Mouse (Mus musculus) hindbrain, embryonic 13.5 days (tissue): ENCODE data around the gene Notch3. TPM values are rescaled to one million over a fixed set of nuclear protein-coding genes. Genes with fewer than 3 reads are reported as not detected.
A peak's percentile ranks its signal among the peaks of the same experiment; 100 is the strongest.
"Not testable (repeated sequence)": the region's sequence is repeated elsewhere in the genome, so short reads cannot be mapped to it uniquely, and the experiment has no call there.

Source experiments
- ATAC-seq: fragments of 200-750 bp; cut with Nextera tagmentation; 2 replicates; pipeline ENCODE4 v1.8.0; 2017; ENCODE audit warnings: moderate TSS enrichment; ENCODE audit not compliant: low FRiP score
- H3K27ac ChIP-seq: fragments of 300-500 bp; sonication (generic); 2 replicates; pipeline ENCODE4 v1.5.1; 2015; ENCODE audit warnings: inconsistent platforms, mild to moderate bottlenecking, moderate library complexity
- H3K27me3 ChIP-seq: fragments of 300-500 bp; sonication (generic); 2 replicates; pipeline ENCODE4 v1.6.1; 2015; ENCODE audit warnings: mild to moderate bottlenecking, inconsistent platforms
- H3K36me3 ChIP-seq: fragments of 300-500 bp; sonication (generic); 2 replicates; pipeline ENCODE4 v1.6.1; 2015; ENCODE audit warnings: mild to moderate bottlenecking, inconsistent platforms
- H3K4me1 ChIP-seq: fragments of 300-500 bp; sonication (generic); replicated peaks from 2 replicates; pipeline ENCODE4 v1.6.1; 2015; ENCODE audit warnings: inconsistent platforms
- H3K4me2 ChIP-seq: fragments of 300-500 bp; sonication (generic); 2 replicates; pipeline ENCODE4 v1.6.1; 2015; ENCODE audit warnings: inconsistent platforms, mild to moderate bottlenecking, moderate library complexity
- H3K4me3 ChIP-seq: fragments of 300-500 bp; sonication (generic); 2 replicates; pipeline ENCODE4 v1.5.1; 2015; ENCODE audit warnings: mild to moderate bottlenecking, inconsistent platforms
- H3K9ac ChIP-seq: fragments of 300-500 bp; sonication (generic); 2 replicates; pipeline ENCODE4 v1.6.1; 2015; ENCODE audit warnings: mild to moderate bottlenecking, inconsistent platforms
- H3K9me3 ChIP-seq: fragments of 300-500 bp; sonication (generic); 2 replicates; pipeline ENCODE4 v1.6.1; 2016; ENCODE audit warnings: inconsistent platforms
- WGBS: fragments of 180-500 bp; shearing (Covaris S2); methylation state at CpG from one replicate; pipeline ENCODE4 v1.1.7; 2015; 5-methylcytosine and 5-hydroxymethylcytosine counted together
- polyA plus RNA-seq: library from polyadenylated mRNA; unstranded; fragments of >200 nt; fragmentation: Nextera tagmentation; extraction: Ambion mirVana; gene quantifications from 2 replicates; pipeline ENCODE4 v1.2.1, GENCODE M21; 2015

The Notch3 gene
- 8.2 and 8.6 TPM in 2 replicates for polyA plus RNA-seq

DNA sequence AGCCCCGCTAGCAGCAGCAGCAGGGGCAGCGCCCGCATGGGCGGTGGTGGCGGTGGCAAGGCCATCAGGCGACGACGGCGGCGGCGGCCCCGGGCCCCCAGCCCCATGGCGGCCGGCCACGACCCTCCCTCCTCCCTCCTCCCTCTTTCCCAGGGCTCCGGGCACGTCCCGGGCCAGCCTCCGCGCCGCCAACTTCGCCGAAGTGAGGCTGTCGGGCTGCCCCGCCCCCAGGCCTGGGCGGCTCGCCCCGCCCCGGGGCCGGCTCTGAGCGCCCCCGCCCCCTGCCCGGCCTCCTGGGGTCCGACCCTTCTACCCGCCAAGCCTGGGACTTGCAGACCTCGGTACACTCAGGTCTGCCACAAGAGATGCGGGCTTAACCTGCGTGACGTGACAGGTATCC, at the start of gene Notch3:
Notch3 (minus strand) TSS at position 166 of the 400 bp plus-strand sequence.
- WGBS: under 1% methylated on average over 22 of the region's 39 CpGs
- Histone ChIP-seq H3K9ac (peak within 1 kb of the TSS; percentile 79), H3K27ac (peak within 1 kb of the TSS; percentile 91), H3K4me2 (peak within 1 kb of the TSS; percentile 85), H3K36me3 (no peaks in the 10 kb centered on the region), H3K4me3 (peak within 1 kb of the TSS; percentile 54), H3K9me3 (no peaks in the 10 kb centered on the region), H3K27me3 (no peaks in the 10 kb centered on the region), H3K4me1 (peaks cover 49% of the 10 kb centered on the region)
- peak; percentile 15; the same call in 1 of the 2 replicates for ATAC-seq

DNA sequence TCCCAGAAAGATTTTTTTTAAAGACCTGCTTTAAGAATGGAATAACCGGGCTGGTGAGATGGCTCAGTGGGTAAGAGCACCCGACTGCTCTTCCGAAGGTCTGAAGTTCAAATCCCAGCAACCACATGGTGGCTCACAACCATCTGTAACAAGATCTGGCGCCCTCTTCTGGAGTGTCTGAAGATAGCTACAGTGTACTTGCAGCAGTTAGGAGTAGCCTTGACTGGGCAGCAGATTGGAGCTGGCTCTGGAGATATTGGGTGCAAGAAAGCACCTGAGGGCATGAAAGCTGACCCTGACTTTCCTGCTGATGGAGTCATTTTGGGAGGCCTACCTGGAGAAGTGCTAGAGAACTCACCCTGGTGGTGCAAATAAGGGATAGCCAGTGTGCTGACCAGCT, 48.9 kb upstream of the Notch3 start:
- H3K4me2 ChIP-seq, H3K27ac ChIP-seq, H3K9ac ChIP-seq, H3K4me3 ChIP-seq, H3K4me1 ChIP-seq, H3K27me3 ChIP-seq, ATAC-seq, H3K9me3 ChIP-seq: not testable (repeated sequence)
- WGBS: 73% methylated on average over 4 of the region's 4 CpGs
- H3K36me3 ChIP-seq: peaks cover 85% of the 10 kb centered on the region

DNA sequence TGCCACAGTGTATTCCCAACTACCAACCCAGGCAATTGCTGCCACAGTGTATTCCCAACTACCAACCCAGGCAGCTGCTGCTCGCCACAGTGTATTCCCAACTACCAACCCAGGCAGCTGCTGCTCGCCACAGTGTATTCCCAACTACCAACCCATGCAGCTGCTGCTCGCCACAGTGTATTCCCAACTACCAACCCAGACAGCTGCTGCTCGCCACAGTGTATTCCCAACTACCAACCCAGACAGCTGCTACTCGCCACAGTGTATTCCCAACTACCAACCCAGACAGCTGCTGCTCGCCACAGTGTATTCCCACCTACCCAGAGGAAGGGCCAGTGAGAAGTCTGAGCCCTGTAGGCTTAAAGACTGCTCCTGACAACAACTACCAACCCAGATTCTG, 44.9 kb upstream of the Notch3 start:
- not testable (repeated sequence) for H3K27me3 ChIP-seq, H3K4me3 ChIP-seq, H3K27ac ChIP-seq, H3K9ac ChIP-seq, H3K9me3 ChIP-seq, ATAC-seq, H3K4me2 ChIP-seq
- H3K36me3 ChIP-seq: peaks cover 95% of the 10 kb centered on the region
- 0 out of 2 replicates have a peak, but pooled peaks cover 19% of the 10 kb centered on the region for H3K4me1 ChIP-seq
- WGBS: 91% methylated on average over 6 of the region's 6 CpGs

DNA sequence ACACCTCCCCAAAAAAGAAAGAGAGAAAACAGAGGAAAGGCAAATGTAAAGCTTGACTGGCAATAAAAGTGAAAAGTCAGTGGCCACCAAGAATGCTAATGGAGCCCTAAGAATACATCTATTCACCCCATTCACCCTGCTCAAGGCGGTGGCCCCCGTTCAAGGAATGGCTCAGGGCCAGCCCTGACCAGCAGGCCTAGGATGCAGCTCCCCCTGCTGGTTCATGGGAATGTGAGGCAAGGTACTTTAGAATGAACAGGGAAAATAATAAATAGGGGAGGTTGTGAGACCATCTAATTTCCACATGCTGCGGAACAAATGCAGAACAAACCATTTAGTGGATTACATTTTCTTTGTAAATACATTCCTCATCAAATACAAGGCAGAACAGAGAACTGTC, 43.1 kb upstream of the Notch3 start:
- peak; percentile 73 for ATAC-seq
- peak overlapping the region; percentile 40; the same call in 1 of the 2 replicates for H3K27ac ChIP-seq

GRCm38 (mm10) chr17:32209144-32209543, 42.5 kb upstream of the Notch3 start:
- peak overlapping the region; percentile 19; the same call in 1 of the 2 replicates for H3K9ac ChIP-seq
- H3K9me3 ChIP-seq: no peaks in the 10 kb centered on the region
- WGBS: 69% methylated on average over 6 of the region's 6 CpGs
- 0 out of 2 replicates have a peak, but pooled peaks cover 19% of the 10 kb centered on the region for H3K4me1 ChIP-seq
- no peak overlapping the region for H3K4me2 ChIP-seq
- peaks cover 95% of the 10 kb centered on the region for H3K36me3 ChIP-seq
- H3K27ac ChIP-seq: peak overlapping the region; percentile 40
- H3K27me3 ChIP-seq: no peaks in the 10 kb centered on the region
- ATAC-seq: no peak
- no peak overlapping the region for H3K4me3 ChIP-seq

More for the DNA sequence above, 43.1 kb upstream of the Notch3 start:
- Histone ChIP-seq H3K36me3 (peaks cover 95% of the 10 kb centered on the region), H3K9ac (no peak overlapping the region; the same call in 1 of the 2 replicates), H3K27me3 (no peaks in the 10 kb centered on the region), H3K9me3 (no peaks in the 10 kb centered on the region), H3K4me1 (0 out of 2 replicates have a peak, but pooled peaks cover 19% of the 10 kb centered on the region), H3K4me3 (no peak overlapping the region), H3K4me2 (no peak overlapping the region)
- WGBS: 30% methylated on average over 3 of the region's 3 CpGs

DNA sequence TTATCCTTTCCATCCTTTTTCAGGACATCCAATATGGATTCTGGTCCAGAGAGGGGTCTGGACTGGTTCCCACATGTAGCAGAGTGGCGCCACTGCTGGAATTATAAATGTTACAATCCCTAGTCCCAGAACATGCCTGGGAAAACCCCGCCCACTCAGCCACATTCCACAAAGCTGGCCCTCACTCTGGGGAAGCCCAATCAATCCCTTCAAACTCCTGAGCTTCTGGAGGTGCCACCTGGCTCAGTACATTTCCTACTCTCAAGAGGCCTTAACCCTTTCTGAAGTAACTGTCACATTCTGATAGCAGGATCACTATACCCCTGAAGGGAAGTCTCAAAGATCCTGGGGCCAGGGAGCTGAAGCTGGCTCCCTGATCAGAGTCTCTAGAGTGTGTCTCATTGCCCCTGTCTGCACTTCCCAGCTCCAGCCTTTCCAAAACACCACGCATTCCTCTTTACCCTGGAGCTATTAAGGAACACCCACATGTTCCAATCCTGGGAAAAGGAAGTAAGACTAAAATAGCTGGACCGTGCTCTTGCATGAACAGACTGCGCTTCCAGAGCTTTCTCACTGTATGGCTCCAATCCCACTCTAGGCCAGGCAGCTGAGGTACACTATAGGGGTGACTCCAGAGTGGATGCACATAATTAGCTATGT, 41.1 kb upstream of the Notch3 start:
- H3K27ac ChIP-seq: peak overlapping the region; percentile 46

DNA sequence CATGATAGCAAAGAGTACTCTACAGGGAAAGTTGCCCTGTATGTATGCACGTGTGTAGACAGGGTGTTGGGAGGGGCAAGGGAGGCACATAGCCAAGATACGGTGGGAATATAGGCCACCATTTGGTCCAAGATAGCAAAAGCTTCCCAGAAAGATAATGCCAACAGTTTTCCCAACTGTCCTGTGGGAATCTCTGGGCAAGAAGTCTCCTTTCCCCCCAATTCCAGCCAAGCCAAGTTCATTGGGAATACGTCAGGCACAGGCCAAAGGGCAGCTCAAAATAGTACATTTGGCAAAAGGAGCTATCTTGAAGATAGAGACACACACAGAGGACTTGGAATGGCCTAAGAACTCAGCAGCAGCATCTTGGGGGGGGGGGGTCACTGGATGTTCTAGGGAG, 38.7 kb upstream of the Notch3 start:
- Histone ChIP-seq H3K27me3 (no peaks in the 10 kb centered on the region), H3K36me3 (peaks cover 97% of the 10 kb centered on the region), H3K4me2 (no peak overlapping the region), H3K9me3 (no peaks in the 10 kb centered on the region), H3K4me3 (no peak overlapping the region), H3K9ac (no peak overlapping the region), H3K4me1 (0 out of 2 replicates have a peak, but pooled peaks cover 15% of the 10 kb centered on the region), H3K27ac (no peak overlapping the region)
- ATAC-seq: no peak
- 91% methylated on average over 3 of the region's 3 CpGs for WGBS

More for the DNA sequence above, 41.1 kb upstream of the Notch3 start:
- Histone ChIP-seq H3K27me3 (no peaks in the 10 kb centered on the region), H3K9me3 (no peaks in the 10 kb centered on the region), H3K4me1 (0 out of 2 replicates have a peak, but pooled peaks cover 19% of the 10 kb centered on the region), H3K36me3 (peaks cover 95% of the 10 kb centered on the region), H3K4me2 (no peak overlapping the region), H3K9ac (no peak overlapping the region), H3K4me3 (no peak overlapping the region)
- 80% methylated on average over 5 of the region's 5 CpGs for WGBS
- no peak for ATAC-seq

- Histone ChIP-seq H3K9me3 (no peaks in the 10 kb centered on the region), H3K4me3 (no peak overlapping the region), H3K4me2 (no peak overlapping the region), H3K27me3 (no peaks in the 10 kb centered on the region), H3K4me1 (no peaks in the 10 kb centered on the region), H3K27ac (no peak overlapping the region), H3K36me3 (peaks cover 97% of the 10 kb centered on the region), H3K9ac (no peak overlapping the region)
- 95% methylated on average over 3 of the region's 3 CpGs for WGBS
- no peak for ATAC-seq
Measured at GRCm38 (mm10) chr17:32202972-32203371, 36.3 kb upstream of the Notch3 start.

- Histone ChIP-seq H3K4me3 (no peak overlapping the region), H3K36me3 (peaks cover 98% of the 10 kb centered on the region), H3K9ac (no peak overlapping the region), H3K4me1 (no peaks in the 10 kb centered on the region), H3K4me2 (no peak overlapping the region), H3K27ac (no peak overlapping the region), H3K27me3 (no peaks in the 10 kb centered on the region), H3K9me3 (no peaks in the 10 kb centered on the region)
- WGBS: 66% methylated on average over 4 of the region's 5 CpGs
- no peak for ATAC-seq
Measured at GRCm38 (mm10) chr17:32201086-32201485, 34.4 kb upstream of the Notch3 start.

DNA sequence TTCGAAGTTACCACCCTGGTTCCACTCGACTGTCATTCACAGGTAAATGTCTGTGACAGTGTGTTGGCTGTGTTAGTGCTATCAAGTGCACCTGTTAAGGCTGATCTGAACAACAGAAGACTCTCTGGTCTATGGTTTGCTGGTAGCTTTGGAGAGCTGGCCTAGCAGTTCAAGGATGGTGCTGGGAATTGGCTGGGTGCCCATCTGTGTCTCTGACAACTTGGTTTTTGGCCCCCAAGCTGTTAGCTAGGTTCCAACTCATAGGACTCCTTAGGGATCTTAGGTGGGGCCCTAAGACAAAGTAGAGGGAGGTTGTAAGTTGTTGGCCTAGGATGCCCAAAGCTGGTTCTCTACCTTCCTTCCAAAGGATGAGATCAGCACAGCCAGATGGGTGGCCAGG, 33.1 kb upstream of the Notch3 start:
- H3K27me3 ChIP-seq: no peaks in the 10 kb centered on the region
- WGBS: 94% methylated on average over 2 of the region's 2 CpGs
- no peak for ATAC-seq

DNA sequence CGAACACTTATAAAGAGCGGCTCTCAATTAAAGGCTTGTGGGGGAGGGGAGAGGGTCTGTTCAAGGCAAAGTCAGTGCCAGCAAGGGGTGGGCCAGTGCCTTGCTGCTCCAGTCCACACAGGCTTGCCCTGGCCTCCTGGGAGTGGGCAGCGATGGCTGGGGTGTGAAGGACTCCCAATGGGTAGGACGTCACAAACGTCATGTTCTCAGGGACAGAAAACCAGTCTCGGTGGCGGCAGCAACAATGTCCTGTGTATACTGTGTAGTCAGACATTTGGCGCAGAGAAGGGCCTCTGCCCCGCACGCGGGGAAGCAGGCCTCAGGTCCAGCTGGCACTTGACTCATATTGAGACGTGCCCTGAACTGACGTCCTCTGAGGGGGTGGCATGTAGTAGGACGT, 30.5 kb upstream of the Notch3 start:
- Histone ChIP-seq H3K36me3 (peaks cover 71% of the 10 kb centered on the region), H3K9ac (no peak overlapping the region), H3K4me1 (no peaks in the 10 kb centered on the region), H3K4me2 (no peak overlapping the region), H3K27ac (no peak overlapping the region), H3K9me3 (no peaks in the 10 kb centered on the region), H3K27me3 (no peaks in the 10 kb centered on the region), H3K4me3 (no peak overlapping the region)
- 75% methylated on average over 14 of the region's 14 CpGs for WGBS
- ATAC-seq: 0 out of 2 replicates have a peak, but pooled peaks have one; percentile 33

More for the DNA sequence above, 33.1 kb upstream of the Notch3 start:
- H3K4me2 ChIP-seq: no peak overlapping the region
- peaks cover 97% of the 10 kb centered on the region for H3K36me3 ChIP-seq
- H3K27ac ChIP-seq: no peak overlapping the region
- no peak overlapping the region for H3K4me3 ChIP-seq
- H3K4me1 ChIP-seq: no peaks in the 10 kb centered on the region
- H3K9me3 ChIP-seq: no peaks in the 10 kb centered on the region
- H3K9ac ChIP-seq: no peak overlapping the region

DNA sequence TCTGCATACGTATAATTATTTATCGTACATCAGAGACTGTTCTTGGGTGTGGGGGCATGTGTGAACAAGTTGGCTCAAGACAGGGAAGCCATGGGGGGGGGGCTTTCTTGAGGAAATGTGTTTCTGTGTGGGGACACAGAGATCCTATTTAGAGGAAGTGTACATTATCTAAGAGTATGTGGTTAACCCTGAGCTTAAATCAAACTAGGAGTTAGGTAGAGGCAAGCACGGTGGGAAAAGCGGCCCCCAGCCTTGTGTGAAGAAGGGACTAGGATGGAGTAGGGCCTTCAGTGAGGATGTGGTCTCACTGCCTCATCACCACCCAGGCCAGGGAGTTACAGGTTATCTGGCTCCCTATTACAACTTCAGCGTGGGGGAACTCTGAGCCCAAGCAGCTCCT, 29.1 kb upstream of the Notch3 start:
- 95% methylated on average over 5 of the region's 5 CpGs for whole genome bisulfite sequencing

DNA sequence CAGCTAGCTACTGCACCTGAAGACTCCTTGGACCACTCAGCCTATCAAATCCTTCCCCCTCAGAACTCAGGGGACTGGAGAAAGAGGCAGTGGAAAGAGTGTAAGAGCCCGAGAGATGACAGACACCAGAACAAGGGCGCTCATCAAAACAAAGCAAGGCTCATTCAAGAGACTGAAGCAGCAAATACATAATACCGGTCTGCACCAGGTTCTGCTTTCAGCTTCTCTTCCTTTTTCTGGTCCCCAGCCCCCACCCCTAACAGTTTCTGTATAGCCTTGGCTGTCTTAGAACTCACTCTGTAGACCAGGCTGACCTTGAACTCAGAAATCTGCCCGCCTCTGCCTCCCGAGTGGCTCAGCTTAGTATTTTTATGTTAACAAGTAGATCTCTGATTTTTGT, 26.4 kb upstream of the Notch3 start:
- H3K9ac ChIP-seq: no peak overlapping the region
- no peak overlapping the region for H3K27ac ChIP-seq
- H3K4me3 ChIP-seq: no peak overlapping the region
- H3K27me3 ChIP-seq: peaks cover 26% of the 10 kb centered on the region
- WGBS: 79% methylated on average over 5 of the region's 5 CpGs
- H3K4me2 ChIP-seq: no peak overlapping the region
- no peaks in the 10 kb centered on the region for H3K9me3 ChIP-seq
- H3K4me1 ChIP-seq: peaks cover 17% of the 10 kb centered on the region
- H3K36me3 ChIP-seq: peaks cover 29% of the 10 kb centered on the region
- no peak for ATAC-seq

More for the DNA sequence above, 29.1 kb upstream of the Notch3 start:
- Histone ChIP-seq H3K4me3 (no peak overlapping the region), H3K27ac (no peak overlapping the region), H3K4me1 (no peaks in the 10 kb centered on the region), H3K9me3 (no peaks in the 10 kb centered on the region), H3K4me2 (no peak overlapping the region), H3K27me3 (no peaks in the 10 kb centered on the region), H3K9ac (no peak overlapping the region), H3K36me3 (peaks cover 56% of the 10 kb centered on the region)
- no peak for ATAC-seq
